Mouse (Mus musculus): ENCODE data around the gene Nqo1.

Nqo1 gene

DNA sequence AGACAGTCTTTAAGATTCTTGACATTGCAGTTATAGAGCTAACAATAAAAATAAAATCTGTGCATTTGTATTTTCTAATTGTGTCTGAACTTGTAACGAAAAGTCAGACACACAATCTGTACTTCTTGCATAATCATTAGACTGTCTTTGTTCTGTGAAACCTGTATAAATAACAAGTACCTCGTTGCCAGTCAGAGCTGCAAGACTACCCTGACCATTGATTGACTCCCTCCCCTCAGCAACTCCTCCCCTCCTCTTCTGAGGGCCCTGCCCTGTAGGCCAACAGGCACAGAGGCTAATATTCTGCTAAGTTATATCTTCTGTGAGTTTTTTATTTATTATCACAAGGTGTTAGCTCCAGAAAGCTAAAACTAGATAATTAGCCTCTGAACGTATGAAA lies 2.9 kb upstream of the Nqo1 start:
- no peak for DNase-seq (ENCODE audit: low read depth, low spot score)

- DNase-seq (ENCODE audit: low read depth, low spot score): peak; percentile 35
These were observed 1.1 kb upstream of the Nqo1 start for GRCm38 (mm10) chr8:107404057-107404456.

DNA sequence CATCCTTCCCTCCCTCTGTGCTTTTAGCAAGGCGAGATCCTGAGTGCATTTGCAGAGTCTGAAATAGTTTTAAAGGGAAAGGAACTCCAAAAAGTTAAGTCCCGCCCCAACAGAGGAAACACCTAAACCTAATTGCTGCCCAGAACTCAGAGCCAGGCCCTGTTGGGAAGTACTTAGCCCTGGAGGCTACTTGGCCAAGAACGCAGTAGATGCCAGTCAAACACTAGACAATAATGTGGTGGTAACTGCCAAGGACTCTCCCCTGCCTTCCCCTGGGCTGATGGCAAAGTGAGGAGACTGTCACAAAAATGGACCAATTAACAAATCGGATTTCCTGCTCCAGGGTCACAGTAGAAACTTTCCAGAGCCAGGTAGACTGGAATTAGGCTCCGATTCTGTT lies 1.1 kb downstream of the Nqo1 start:
- DNase-seq (ENCODE audit: low read depth, low spot score): peak; percentile 64

DNA sequence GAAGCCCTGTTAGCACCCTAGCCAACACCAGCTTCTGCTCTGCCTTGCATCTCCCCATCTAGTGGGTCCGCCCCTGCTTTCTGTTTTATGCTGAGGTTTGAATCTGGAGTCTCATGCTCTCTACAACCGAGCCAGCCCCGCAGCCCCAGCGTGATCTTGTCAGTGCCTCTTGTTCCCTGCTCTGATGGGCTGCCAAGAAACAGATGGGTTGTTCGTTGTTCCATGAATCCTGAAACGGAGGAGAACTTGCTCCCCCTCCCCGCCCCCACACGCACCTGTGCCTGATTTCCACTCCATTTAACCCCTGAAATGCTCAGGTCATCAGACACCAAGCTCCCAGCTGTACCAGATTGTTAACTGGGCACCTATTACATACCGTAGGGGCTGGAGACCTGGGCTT lies 3.5 kb downstream of the Nqo1 start:
- DNase-seq (ENCODE audit: low read depth, low spot score): no peak

GRCm38 (mm10) chr8:107397665-107398064 lies 5.3 kb downstream of the Nqo1 start:
- no peak for DNase-seq (ENCODE audit: low read depth, low spot score)

DNA sequence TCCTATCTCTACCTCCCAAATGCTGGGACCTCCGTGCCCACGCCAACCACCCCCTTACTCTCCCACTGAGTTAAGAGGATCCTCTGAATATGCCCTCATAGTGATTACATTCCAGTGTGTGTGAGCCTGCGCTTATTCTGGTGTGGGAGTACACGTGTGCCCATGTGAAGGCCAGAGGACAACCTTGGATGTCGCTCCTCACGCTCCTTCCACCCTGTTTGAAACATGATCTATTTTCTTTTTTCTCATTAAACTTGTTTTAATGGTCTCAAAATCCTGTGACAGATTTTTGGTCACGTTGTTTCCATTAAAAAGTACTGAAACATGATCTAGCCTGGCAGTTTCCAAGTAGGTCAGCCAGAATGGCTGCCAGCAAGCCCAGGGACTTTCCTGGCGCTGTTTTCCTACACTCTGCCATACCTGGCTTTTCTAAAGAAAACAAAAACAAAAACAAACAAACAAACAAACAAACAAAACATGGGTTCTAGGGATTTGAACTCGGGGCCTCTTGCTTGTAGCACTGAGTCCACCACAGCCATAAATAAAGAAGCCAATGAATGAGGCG lies 6.8 kb downstream of the Nqo1 start:
- DNase-seq (ENCODE audit: low read depth, low spot score): no peak

DNA sequence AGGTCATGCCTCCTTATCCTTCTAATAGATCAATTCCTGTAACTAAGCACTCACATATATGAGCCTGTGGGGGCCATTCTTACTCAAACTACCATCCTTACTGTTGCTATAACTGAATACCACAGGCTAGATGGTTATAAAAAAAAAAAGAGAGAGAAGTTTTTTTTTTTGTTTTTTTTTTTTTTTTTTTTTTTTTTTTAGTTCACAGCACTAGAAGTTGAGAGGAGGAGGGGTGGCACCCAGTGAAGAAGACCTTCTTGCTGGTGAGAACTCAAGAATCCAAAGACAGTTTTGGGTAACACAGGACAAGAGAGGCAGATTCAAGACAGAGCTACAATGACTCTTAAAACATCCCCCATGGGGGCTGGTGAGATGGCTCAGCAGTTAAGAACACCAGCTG lies 7.6 kb downstream of the Nqo1 start:
- no peak for DNase-seq (ENCODE audit: low read depth, low spot score)

DNA sequence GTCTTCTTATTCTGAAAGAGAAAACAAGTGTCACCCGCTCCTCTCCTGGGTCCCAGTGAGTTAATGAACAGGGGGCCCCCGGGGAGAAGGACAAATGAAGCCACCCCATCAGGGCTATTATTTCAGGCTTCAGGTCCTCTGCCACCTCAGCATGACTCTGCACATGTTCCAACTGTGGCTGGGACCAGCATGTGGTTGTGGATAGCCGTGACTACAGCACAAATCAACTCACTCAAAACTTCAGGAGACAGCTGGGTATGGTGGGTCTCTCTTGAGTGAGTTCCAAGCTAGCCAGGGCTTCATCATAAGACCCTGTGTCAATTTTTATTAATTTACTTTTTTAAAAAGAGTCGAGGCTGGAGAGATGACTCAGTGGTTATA lies 11.9 kb downstream of the Nqo1 start:
- no peak for DNase-seq (ENCODE audit: low read depth, low spot score)

DNA sequence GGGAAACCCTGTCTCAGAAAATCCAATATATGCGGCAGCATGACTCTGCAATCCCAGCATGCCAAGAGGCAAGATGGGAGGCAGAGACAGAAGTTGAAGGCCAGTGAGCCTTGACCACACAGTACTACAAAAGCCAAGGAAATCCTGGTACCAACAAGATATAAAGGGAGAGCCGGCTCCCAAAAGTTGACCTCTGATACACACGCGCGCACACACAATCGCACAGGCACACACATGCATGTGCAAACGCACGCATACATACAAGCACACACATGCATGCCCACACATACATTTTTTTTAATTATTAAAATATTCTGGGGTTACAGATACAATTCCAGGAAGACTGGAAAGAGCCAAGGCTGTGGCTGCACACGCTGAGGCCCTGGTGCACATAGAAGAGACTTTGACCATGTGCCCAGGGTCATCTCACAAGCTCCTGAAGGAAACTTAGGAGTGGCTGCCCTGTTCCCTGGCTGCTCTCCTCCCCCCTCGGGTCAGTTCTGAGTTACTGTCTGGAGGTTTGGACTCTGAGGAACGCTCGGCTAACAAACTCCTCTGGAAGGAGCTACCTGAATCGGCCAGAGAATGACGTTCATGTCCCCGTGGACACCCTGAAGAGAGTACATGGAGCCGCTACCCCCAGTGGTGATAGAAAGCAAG lies 12.4 kb downstream of the Nqo1 start:
- DNase-seq (ENCODE audit: low read depth, low spot score): no peak

- DNase-seq (ENCODE audit: low read depth, low spot score): peak; percentile 92
These were observed 13.4 kb downstream of the Nqo1 start for GRCm38 (mm10) chr8:107389557-107389956.

GRCm38 (mm10) chr8:107387861-107388260 lies 15.1 kb downstream of the Nqo1 start:
- peak; percentile 80 for DNase-seq (ENCODE audit: low read depth, low spot score)

- peak; percentile 92 for DNase-seq (ENCODE audit: low read depth, low spot score)
These were observed 16.4 kb downstream of the Nqo1 start for GRCm38 (mm10) chr8:107386642-107387041.

- peak; percentile 72 for DNase-seq (ENCODE audit: low read depth, low spot score)
These were observed 16.8 kb downstream of the Nqo1 start for GRCm38 (mm10) chr8:107386171-107386570.

GRCm38 (mm10) chr8:107385063-107385462 lies 17.9 kb downstream of the Nqo1 start:
- DNase-seq (ENCODE audit: low read depth, low spot score): no peak

GRCm38 (mm10) chr8:107384651-107385050 lies 18.4 kb downstream of the Nqo1 start:
- no peak for DNase-seq (ENCODE audit: low read depth, low spot score)

DNA sequence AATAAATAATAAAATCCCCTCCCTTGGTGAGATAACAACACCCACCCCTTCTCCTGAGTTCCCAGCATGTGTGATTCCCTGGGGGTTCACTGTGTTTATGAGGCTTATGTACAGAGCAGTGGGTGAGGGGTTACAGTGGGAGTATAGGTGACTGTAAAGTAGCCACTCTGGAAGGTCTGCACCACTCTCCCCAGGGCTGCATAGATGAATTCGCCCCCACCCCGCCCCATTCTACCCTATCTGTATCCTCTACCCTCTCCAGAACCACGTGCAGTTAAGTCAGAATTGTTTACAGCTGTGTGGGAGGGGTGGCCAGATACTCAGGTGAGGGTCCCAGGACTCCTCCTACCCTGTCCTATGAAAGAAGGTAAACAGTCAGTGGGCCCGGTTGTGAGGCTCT lies 20.1 kb downstream of the Nqo1 start:
- no peak for DNase-seq (ENCODE audit: low read depth, low spot score)

DNA sequence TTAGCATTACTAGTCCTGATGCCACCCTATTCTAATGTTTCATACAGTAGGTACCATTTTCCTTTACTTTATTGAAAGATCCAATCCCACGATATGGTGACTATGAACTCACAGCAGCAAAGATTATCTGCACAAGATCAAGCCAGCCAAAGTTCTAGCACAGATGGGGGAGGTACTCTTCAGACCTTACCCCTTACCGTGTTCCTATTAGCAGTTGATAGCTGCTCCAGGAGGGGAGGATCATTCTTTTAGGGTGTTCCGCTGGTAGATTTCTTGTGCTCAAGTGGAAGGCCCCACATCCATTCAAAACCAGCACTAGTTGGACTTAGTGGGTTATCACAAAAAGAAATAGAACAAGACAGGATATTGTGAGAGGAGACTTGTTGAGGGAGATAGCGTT lies 21.3 kb downstream of the Nqo1 start:
- DNase-seq (ENCODE audit: low read depth, low spot score): no peak

- DNase-seq (ENCODE audit: low read depth, low spot score): no peak
These were observed 22.3 kb downstream of the Nqo1 start for GRCm38 (mm10) chr8:107380734-107381133.

- no peak for DNase-seq (ENCODE audit: low read depth, low spot score)
These were observed 25.7 kb downstream of the Nqo1 start for GRCm38 (mm10) chr8:107377346-107377745.

GRCm38 (mm10) chr8:107370311-107370710 lies 32.7 kb downstream of the Nqo1 start:
- DNase-seq (ENCODE audit: low read depth, low spot score): peak; percentile 57
